ENCODE assay signal across 8 mouse cellular contexts in the genomic region with DNA sequence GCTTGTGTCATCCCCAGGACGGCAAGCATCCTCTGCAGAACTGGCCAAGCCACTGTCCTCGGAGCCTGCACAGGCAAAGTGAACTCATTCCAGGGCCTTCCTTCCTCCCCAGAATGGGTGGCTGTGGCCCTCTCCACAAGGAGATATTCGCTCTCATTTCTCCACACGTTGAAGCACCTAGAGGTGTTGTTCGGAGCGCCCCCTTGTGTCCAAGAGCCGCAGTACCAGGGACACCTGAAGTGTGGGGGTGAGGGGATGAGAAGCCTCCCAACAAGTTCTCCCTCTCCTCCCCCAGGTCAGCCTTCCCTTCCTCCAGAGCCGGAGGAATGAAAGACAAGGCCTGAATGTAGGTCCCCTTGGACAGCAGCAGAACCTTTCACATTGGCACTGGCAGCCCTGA.
A peak's percentile ranks its signal among the peaks of the same experiment; 100 is the strongest.
DNase-seq lines count a peak whose midpoint lies in the region; ATAC-seq and TF ChIP-seq lines count a peak whose summit lies in the region.

No protein-coding gene starts in this region.

- POLR2A ChIA-PET in Patski (lab: Charles Lee): interaction anchor here (0.9 kb wide), 1 partner anchor 13 kb away, joined by 3 read pairs; no protein-coding TSS in a partner anchor

- ATAC-seq in Patski: no peak
- ATAC-seq in common myeloid progenitor, adult 5-6 weeks (replicated peaks; ENCODE audit: low read depth, poor library complexity, severe bottlenecking): peak; percentile 61; the same call in 1 of the 2 replicates

- CTCF ChIA-PET in Patski (lab: Charles Lee): no interaction called here

- peak; percentile 69 for TF ChIP-seq CTCF in Patski (IDR thresholded peaks at IDR 0.05)

- DNase-seq in 416B (ENCODE audit: low read depth) (peak; percentile 34), Patski (ENCODE audit: low read depth, low spot score) (no peak)
- peak; percentile 27 for DNase-seq in gastrocnemius, postnatal 25 days
- peak; percentile 59 for DNase-seq in kidney, postnatal 14 days
- peak; percentile 76 for DNase-seq in lung, postnatal 14 days
- DNase-seq in retina, embryonic 14.5 days (ENCODE audit: low spot score): peak; percentile 83
- peak; percentile 80 for DNase-seq in thymus, postnatal 25 days

- in situ Hi-C loops in Patski (cut with MboI; ENCODE audit: low pct_unique_long_range_greater_than_20kb): loop anchor here (10.0 kb wide), 1 partner anchor 159 kb away; no protein-coding TSS in a partner anchor

- H3K27me3 ChIP-seq in Patski: no peaks in the 10 kb centered on the region
